Mouse (Mus musculus) embryonic facial prominence, embryonic 14.5 days (tissue): ENCODE data around the gene P2ry6. TPM values are rescaled to one million over a fixed set of nuclear protein-coding genes. Genes with fewer than 3 reads are reported as not detected.

Experiments used
- ATAC-seq: fragments of 200-750 bp; cut with Nextera tagmentation; 2 replicates; pipeline ENCODE4 v1.8.0; 2017; ENCODE audit warnings: low read depth, moderate number of reproducible peaks, moderate TSS enrichment
- DNase-seq: peaks from one replicate; pipeline ENCODE4 v3.0.0-alpha.2; 2015; ENCODE audit warnings: low spot score
- H3K27ac ChIP-seq: fragments of 300-500 bp; sonication (generic); replicated peaks from 2 replicates; pipeline ENCODE4 v1.5.1; 2014; ENCODE audit warnings: low read depth, mild to moderate bottlenecking, low read length, moderate library complexity
- H3K27me3 ChIP-seq: fragments of 300-500 bp; sonication (generic); replicated peaks from 2 replicates; pipeline ENCODE4 v1.6.1; 2014; ENCODE audit warnings: low read length; ENCODE audit not compliant: control insufficient read depth, insufficient read depth
- H3K36me3 ChIP-seq: fragments of 300-500 bp; sonication (generic); 2 replicates; pipeline ENCODE4 v1.6.1; 2014; ENCODE audit warnings: low read length, mixed read lengths; ENCODE audit not compliant: control insufficient read depth, insufficient read depth
- H3K4me1 ChIP-seq: fragments of 300-500 bp; sonication (generic); 2 replicates; pipeline ENCODE4 v1.6.1; 2014; ENCODE audit warnings: antibody characterized with exemption, low read length; ENCODE audit not compliant: control insufficient read depth, insufficient read depth
- H3K4me2 ChIP-seq: fragments of 300-500 bp; sonication (generic); 2 replicates; pipeline ENCODE4 v1.6.1; 2014; ENCODE audit warnings: low read depth, mild to moderate bottlenecking, low read length, moderate library complexity, mixed read lengths
- H3K4me3 ChIP-seq: fragments of 300-500 bp; sonication (generic); 2 replicates; pipeline ENCODE4 v1.5.1; 2014; ENCODE audit warnings: low read depth, mild to moderate bottlenecking, low read length
- H3K9ac ChIP-seq: fragments of 300-500 bp; sonication (generic); 2 replicates; pipeline ENCODE4 v1.6.1; 2014; ENCODE audit warnings: low read depth, mild to moderate bottlenecking, low read length, moderate library complexity, mixed read lengths
- H3K9me3 ChIP-seq: fragments of 300-500 bp; sonication (generic); 2 replicates; pipeline ENCODE4 v1.6.1; 2016; ENCODE audit warnings: low read length; ENCODE audit not compliant: control insufficient read depth
- WGBS: fragments of 180-500 bp; shearing (Covaris S2); extraction: QIAGEN DNeasy Blood & Tissue Kit; methylation state at CpG from one replicate; pipeline ENCODE4 v1.1.7; 2014; 5-methylcytosine and 5-hydroxymethylcytosine counted together
- polyA plus RNA-seq: library from polyadenylated mRNA; unstranded; fragments of >200 nt; fragmentation: Nextera tagmentation; extraction: Ambion mirVana; gene quantifications from 2 replicates; pipeline ENCODE4 v1.2.1, GENCODE M21; 2014

P2ry6 gene
- polyA plus RNA-seq, 1 experiment from 2014 or later, result 7.3 TPM

GRCm38 (mm10) chr7:100961146-100961545 lies 13.3 kb downstream of the P2ry6 start:
- DNase-seq (no peak), ATAC-seq (no peak)
- H3K9me3 ChIP-seq, result no peaks in the 10 kb centered on the region
- no peak overlapping the region for H3K4me2 ChIP-seq
- no peaks in the 10 kb centered on the region for H3K27me3 ChIP-seq
- H3K9ac ChIP-seq, result no peak overlapping the region
- WGBS, result 68% methylated on average over 7 of the region's 7 CpGs
- H3K27ac ChIP-seq, result no peak overlapping the region
- no peaks in the 10 kb centered on the region for H3K36me3 ChIP-seq
- H3K4me3 ChIP-seq, result no peak overlapping the region
- no peaks in the 10 kb centered on the region for H3K4me1 ChIP-seq

DNA sequence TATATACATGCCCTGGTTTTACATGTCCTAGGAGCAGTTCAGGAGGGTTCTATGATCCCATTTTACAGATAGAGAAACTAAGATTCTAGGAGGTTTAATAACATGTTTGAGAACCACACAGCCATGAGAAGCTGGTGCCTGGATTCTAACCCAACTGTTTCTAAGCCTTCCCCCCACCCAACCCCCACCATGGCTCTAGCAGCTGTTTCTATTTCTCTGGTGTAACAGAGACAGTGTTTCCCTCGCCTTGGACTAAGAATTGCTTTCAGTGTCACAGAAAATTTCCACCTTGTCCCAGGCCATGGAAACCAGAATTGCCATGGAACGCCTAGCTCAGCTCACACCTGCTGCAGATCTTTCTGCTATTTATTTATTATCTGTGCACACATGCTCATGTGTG lies 14.0 kb downstream of the P2ry6 start:
- no peak overlapping the region for H3K9ac ChIP-seq
- H3K27ac ChIP-seq, result no peak overlapping the region
- WGBS, result 63% methylated on average over 2 of the region's 2 CpGs
- ATAC-seq (no peak), DNase-seq (no peak)
- H3K4me1 ChIP-seq, result no peaks in the 10 kb centered on the region
- H3K27me3 ChIP-seq, result no peaks in the 10 kb centered on the region
- no peaks in the 10 kb centered on the region for H3K36me3 ChIP-seq
- H3K4me2 ChIP-seq, result no peak overlapping the region
- H3K9me3 ChIP-seq, result no peaks in the 10 kb centered on the region
- no peak overlapping the region for H3K4me3 ChIP-seq

DNA sequence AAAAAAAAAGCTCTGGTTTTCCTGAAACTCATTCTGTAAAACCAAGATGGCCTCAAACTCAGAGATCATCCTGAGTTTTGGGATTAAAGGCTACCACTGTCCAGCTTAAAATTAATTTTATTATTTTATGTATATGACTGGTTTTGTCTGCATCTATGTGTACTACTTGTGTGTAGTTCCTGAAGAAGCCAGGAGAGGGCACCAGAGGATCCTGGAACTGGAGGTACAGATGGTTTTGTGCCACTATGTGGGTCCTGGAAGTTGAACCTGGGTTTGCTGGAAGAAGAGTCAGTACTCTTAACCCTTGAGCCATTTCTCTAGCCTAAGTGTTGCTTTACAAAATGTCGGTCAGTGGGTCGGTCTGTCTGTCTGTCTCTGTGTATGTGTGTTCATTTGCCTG lies 16.0 kb downstream of the P2ry6 start:
- H3K27me3 ChIP-seq, result no peaks in the 10 kb centered on the region
- no peak overlapping the region for H3K27ac ChIP-seq
- 100% methylated on average over 2 of the region's 2 CpGs for WGBS
- H3K9me3 ChIP-seq, result no peaks in the 10 kb centered on the region
- no peaks in the 10 kb centered on the region for H3K36me3 ChIP-seq
- H3K4me1 ChIP-seq, result no peaks in the 10 kb centered on the region
- H3K4me2 ChIP-seq, result no peak overlapping the region
- DNase-seq (no peak), ATAC-seq (no peak)
- H3K9ac ChIP-seq, result no peak overlapping the region
- H3K4me3 ChIP-seq, result no peak overlapping the region

- Histone ChIP-seq H3K4me3 (no peak overlapping the region), H3K27ac (0 out of 2 replicates have a peak overlapping the region, but pooled peaks have one; percentile 21), H3K27me3 (no peaks in the 10 kb centered on the region), H3K9ac (no peak overlapping the region), H3K36me3 (no peaks in the 10 kb centered on the region), H3K4me1 (0 out of 2 replicates have a peak, but pooled peaks cover 6% of the 10 kb centered on the region), H3K4me2 (no peak overlapping the region), H3K9me3 (no peaks in the 10 kb centered on the region)
- DNase-seq (no peak), ATAC-seq (no peak)
- WGBS, result 82% methylated on average over 7 of the region's 7 CpGs
Observed at GRCm38 (mm10) chr7:100952686-100953085, 21.8 kb downstream of the P2ry6 start.

- WGBS, result 52% methylated on average over 2 of the region's 2 CpGs
- no peak overlapping the region for H3K4me2 ChIP-seq
- H3K4me1 ChIP-seq, result 0 out of 2 replicates have a peak, but pooled peaks cover 6% of the 10 kb centered on the region
- H3K27ac ChIP-seq, result no peak overlapping the region
- no peaks in the 10 kb centered on the region for H3K27me3 ChIP-seq
- no peak overlapping the region for H3K9ac ChIP-seq
- no peak for DNase-seq
- ATAC-seq, result no peak
- no peak overlapping the region for H3K4me3 ChIP-seq
- no peaks in the 10 kb centered on the region for H3K9me3 ChIP-seq
- no peaks in the 10 kb centered on the region for H3K36me3 ChIP-seq
Observed at GRCm38 (mm10) chr7:100951903-100952302, 22.5 kb downstream of the P2ry6 start.

GRCm38 (mm10) chr7:100950481-100951010 lies 23.9 kb downstream of the P2ry6 start:
- Histone ChIP-seq H3K4me2 (no peak overlapping the region), H3K9ac (no peak overlapping the region), H3K27ac (no peak overlapping the region), H3K4me3 (no peak overlapping the region), H3K4me1 (0 out of 2 replicates have a peak, but pooled peaks cover 6% of the 10 kb centered on the region), H3K27me3 (no peaks in the 10 kb centered on the region), H3K36me3 (no peaks in the 10 kb centered on the region), H3K9me3 (no peaks in the 10 kb centered on the region)
- ATAC-seq, result no peak
- WGBS, result 40% methylated on average over 11 of the region's 12 CpGs
- no peak for DNase-seq

DNA sequence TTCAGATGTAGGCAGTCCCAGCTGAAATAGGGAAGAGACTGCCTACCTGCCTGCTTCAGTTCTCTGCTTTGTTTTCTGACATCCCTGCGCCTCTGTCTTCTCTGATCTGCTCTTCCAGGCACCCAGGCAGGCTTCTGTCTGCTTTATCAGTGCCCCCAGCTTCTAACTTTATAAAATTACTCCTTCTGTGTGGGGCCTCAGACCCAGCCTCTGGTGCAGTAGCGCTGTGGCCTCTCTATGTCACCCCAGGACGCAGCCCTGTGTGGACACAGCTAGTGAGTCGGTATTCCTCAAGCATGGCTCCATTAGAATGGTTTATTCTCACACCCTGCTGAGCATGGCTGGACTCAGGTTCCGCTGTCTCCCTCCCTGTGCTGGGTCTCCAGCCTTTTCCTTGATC lies 24.4 kb downstream of the P2ry6 start:
- Histone ChIP-seq H3K9me3 (no peaks in the 10 kb centered on the region), H3K27ac (peak overlapping the region; percentile 49), H3K4me1 (0 out of 2 replicates have a peak, but pooled peaks cover 6% of the 10 kb centered on the region), H3K4me2 (no peak overlapping the region), H3K9ac (no peak overlapping the region), H3K27me3 (no peaks in the 10 kb centered on the region), H3K4me3 (no peak overlapping the region), H3K36me3 (no peaks in the 10 kb centered on the region)
- ATAC-seq (no peak), DNase-seq (no peak)
- 59% methylated on average over 5 of the region's 5 CpGs for WGBS

- Histone ChIP-seq H3K9ac (no peak overlapping the region), H3K36me3 (no peaks in the 10 kb centered on the region), H3K27me3 (no peaks in the 10 kb centered on the region), H3K4me1 (peaks cover 14% of the 10 kb centered on the region), H3K9me3 (no peaks in the 10 kb centered on the region), H3K27ac (no peak overlapping the region), H3K4me2 (no peak overlapping the region), H3K4me3 (no peak overlapping the region)
- DNase-seq, result no peak
- ATAC-seq, result no peak
- whole genome bisulfite sequencing, result 85% methylated on average over 5 of the region's 5 CpGs
Observed at GRCm38 (mm10) chr7:100944738-100945137, 29.7 kb downstream of the P2ry6 start.

GRCm38 (mm10) chr7:100944306-100944705 lies 30.1 kb downstream of the P2ry6 start:
- Histone ChIP-seq H3K4me1 (peaks cover 14% of the 10 kb centered on the region), H3K4me3 (no peak overlapping the region), H3K27me3 (no peaks in the 10 kb centered on the region), H3K9ac (no peak overlapping the region), H3K27ac (no peak overlapping the region), H3K4me2 (no peak overlapping the region), H3K9me3 (no peaks in the 10 kb centered on the region), H3K36me3 (no peaks in the 10 kb centered on the region)
- DNase-seq (no peak), ATAC-seq (no peak)
- WGBS, result 59% methylated on average over 2 of the region's 2 CpGs
